Mouse (Mus musculus) cortical plate, adult 2 months (tissue): Measurements from ENCODE around the gene Qprt.

Experiments used
- CTCF ChIP-seq: fragments of 200-500 bp; IDR thresholded peaks from 2 replicates; pipeline ENCODE4 v1.5.1; 2011; ENCODE audit warnings: mild to moderate bottlenecking, control low read depth, low read length; ENCODE audit not compliant: insufficient read depth; ENCODE audit errors: extremely low read depth
- POLR2A ChIP-seq: fragments of 200-500 bp; IDR thresholded peaks from 2 replicates; pipeline ENCODE4 v1.6.1; 2011; ENCODE audit warnings: mild to moderate bottlenecking, low read length, control low read depth; ENCODE audit not compliant: insufficient read depth; ENCODE audit errors: extremely low read depth

DNA sequence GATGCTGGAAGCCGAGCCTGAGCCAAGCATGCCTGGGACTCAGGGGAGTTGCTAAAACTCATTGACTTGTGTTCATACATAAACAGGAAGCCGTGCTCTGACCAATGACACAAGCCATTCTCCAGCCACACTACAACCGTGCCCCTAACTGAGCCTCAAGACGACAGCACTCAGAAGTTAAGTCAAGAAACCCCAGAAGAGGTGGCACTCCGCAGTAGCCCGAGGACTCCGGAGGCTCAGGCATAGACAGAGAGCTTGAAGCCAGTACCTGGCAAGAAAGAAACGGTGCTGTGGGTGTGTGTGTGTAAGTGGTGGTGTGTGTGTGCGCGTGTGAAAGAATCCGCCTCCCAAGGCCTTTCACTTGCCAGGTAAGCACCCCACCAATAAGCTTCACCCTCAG, 7.1 kb downstream of the Qprt start:
- TF ChIP-seq CTCF, result no peak
- TF ChIP-seq POLR2A, result no peak
